In the genomic region with DNA sequence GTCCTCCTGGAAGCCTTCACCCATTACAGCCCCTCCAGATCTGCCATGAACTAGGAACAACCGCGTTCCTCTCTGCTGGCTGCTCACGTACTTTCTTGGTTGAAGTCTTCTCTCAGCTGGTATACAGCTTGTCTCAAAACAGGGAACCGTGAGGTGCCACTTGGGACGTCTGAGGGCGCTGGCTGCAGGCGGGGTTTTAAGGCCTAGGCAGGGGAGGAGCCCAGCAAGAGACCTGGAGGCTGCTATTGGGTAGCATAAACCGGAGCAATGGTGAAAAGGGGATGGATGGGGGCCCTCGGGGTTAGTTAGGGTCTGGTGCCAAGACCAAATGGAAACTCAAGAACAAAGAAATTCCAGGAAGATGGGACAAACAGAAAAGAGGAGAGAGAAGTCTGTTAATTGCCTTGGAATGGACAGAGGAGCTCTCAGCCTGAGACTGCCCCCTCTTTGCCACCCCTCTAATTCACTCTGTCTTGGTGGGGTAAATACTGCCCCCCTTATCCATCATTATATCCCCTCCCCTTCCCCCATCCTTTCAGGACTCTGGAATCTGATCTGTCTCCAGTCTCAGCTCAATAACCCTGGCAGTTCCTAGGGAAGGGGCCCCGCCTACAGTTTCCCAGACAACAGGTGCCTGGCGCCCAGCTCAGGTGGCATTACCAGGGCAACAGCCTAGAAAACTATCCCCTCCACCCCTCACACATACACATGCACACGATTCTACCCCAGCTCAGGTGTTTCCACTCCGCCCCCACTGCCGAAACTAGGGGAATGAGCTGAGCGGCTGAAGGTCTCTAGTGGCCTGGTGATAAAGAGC, we compare ENCODE assay signal across 12 mouse cellular contexts. TPM values are rescaled to one million over a fixed set of nuclear protein-coding genes. Genes with fewer than 3 reads are reported as not detected.
DNase-seq lines count a peak whose midpoint lies in the region; ATAC-seq and TF ChIP-seq lines count a peak whose summit lies in the region.
"Had no signal": no experiment of that assay in that cellular context is flagged by ENCODE, and none has a peak within 500 bp of the region (broad histone marks: within the 10 kb centered on the region; RNA-seq: fewer than 3 reads in every experiment).

A gene (minus strand): TSS at position 171 of the 817 bp plus-strand sequence.

- TF ChIP-seq CTCF in lung, postnatal 0 days (IDR thresholded peaks at IDR 0.05) = no peak

- ATAC-seq in lung, postnatal 0 days = 0 out of 2 replicates have a peak, but pooled peaks have one; percentile 25
- ATAC-seq in hindbrain, embryonic 16.5 days = 0 out of 2 replicates have a peak, but pooled peaks have one; percentile 51
- peak; percentile 56 for ATAC-seq in megakaryocyte progenitor cell, adult 5-6 weeks (replicated peaks; ENCODE audit: poor library complexity)

- no peak for DNase-seq in lung, postnatal 0 days (ENCODE audit: low spot score)
- DNase-seq in lung, postnatal 36 days = no peak
- DNase-seq in embryonic facial prominence, embryonic 10.5 days (ENCODE audit: low spot score) = peak; percentile 55
- no peak for DNase-seq in spleen, postnatal 14 days (ENCODE audit: low spot score in 2 of 2)
- DNase-seq in right cerebral cortex, postnatal 14 days = no peak
- no peak for DNase-seq in layer of hippocampus, adult 8-10 months (ENCODE audit: low spot score in 2 of 2)
- DNase-seq: layer of hippocampus, adult 9-11 months; thymus, postnatal 14 days had no signal

- no peak within 1 kb of the TSS for H3K27ac ChIP-seq in lung, postnatal 0 days (ENCODE audit: low read length)
- H3K27ac ChIP-seq in embryonic facial prominence, embryonic 10.5 days (replicated peaks) = peak within 1 kb of the TSS; percentile 63
- no peak within 1 kb of the TSS for H3K27ac ChIP-seq in hindbrain, embryonic 16.5 days (ENCODE audit: low read depth, low read length)
- H3K27ac ChIP-seq: heart, embryonic 13.5 days; macrophage had no signal

- WGBS in lung, postnatal 0 days = 20% methylated on average over 15 of the region's 15 CpGs
- 10% methylated on average over 15 of the region's 15 CpGs for WGBS in embryonic facial prominence, embryonic 10.5 days
- 15% methylated on average over 15 of the region's 15 CpGs for WGBS in hindbrain, embryonic 16.5 days

- H3K36me3 ChIP-seq in lung, postnatal 0 days (ENCODE audit: insufficient read depth, low read length) = no peaks in the 10 kb centered on the region
- no peaks in the 10 kb centered on the region for H3K36me3 ChIP-seq in embryonic facial prominence, embryonic 10.5 days (replicated peaks)
- H3K36me3 ChIP-seq in hindbrain, embryonic 16.5 days (ENCODE audit: control insufficient read depth, insufficient read depth, low read length) = no peaks in the 10 kb centered on the region
- H3K36me3 ChIP-seq: heart, embryonic 13.5 days had no signal

- TF ChIP-seq EP300 in lung, postnatal 0 days (IDR thresholded peaks at IDR 0.05) = no peak

- no peaks in the 10 kb centered on the region for H3K4me1 ChIP-seq in lung, postnatal 0 days (ENCODE audit: insufficient read depth, low read depth, low read length)
- peaks cover 44% of the 10 kb centered on the region for H3K4me1 ChIP-seq in embryonic facial prominence, embryonic 10.5 days
- H3K4me1 ChIP-seq in hindbrain, embryonic 16.5 days (ENCODE audit: control insufficient read depth, insufficient read depth, low read depth, low read length) = peaks cover 6% of the 10 kb centered on the region; the same call in 1 of the 2 replicates

- no peak within 1 kb of the TSS for H3K9ac ChIP-seq in lung, postnatal 0 days (replicated peaks; ENCODE audit: low read depth)
- H3K9ac ChIP-seq in hindbrain, embryonic 16.5 days (ENCODE audit: low read depth, low read length) = no peak within 1 kb of the TSS
- H3K9ac ChIP-seq: heart, embryonic 13.5 days had no signal

- no peaks in the 10 kb centered on the region for H3K9me3 ChIP-seq in lung, postnatal 0 days (ENCODE audit: low read length)
- no peaks in the 10 kb centered on the region for H3K9me3 ChIP-seq in embryonic facial prominence, embryonic 10.5 days
- H3K9me3 ChIP-seq in hindbrain, embryonic 16.5 days (ENCODE audit: control insufficient read depth, low read length) = no peaks in the 10 kb centered on the region
- H3K9me3 ChIP-seq: heart, embryonic 13.5 days had no signal

- no peak within 1 kb of the TSS for H3K4me2 ChIP-seq in lung, postnatal 0 days (replicated peaks; ENCODE audit: low read depth, low read length)
- no peak within 1 kb of the TSS for H3K4me2 ChIP-seq in hindbrain, embryonic 16.5 days (ENCODE audit: low read length)
- H3K4me2 ChIP-seq: heart, embryonic 13.5 days had no signal

- no peak within 1 kb of the TSS for H3K4me3 ChIP-seq in lung, postnatal 0 days (ENCODE audit: low read depth, low read length)
- peak within 1 kb of the TSS; percentile 51 for H3K4me3 ChIP-seq in embryonic facial prominence, embryonic 10.5 days
- H3K4me3 ChIP-seq in hindbrain, embryonic 16.5 days (ENCODE audit: low read length) = no peak within 1 kb of the TSS
- H3K4me3 ChIP-seq: heart, embryonic 13.5 days had no signal

- H3K27me3 ChIP-seq in lung, postnatal 0 days (replicated peaks; ENCODE audit: insufficient read depth, low read length) = peaks cover 14% of the 10 kb centered on the region; the same call in 1 of the 2 replicates
- peaks cover 66% of the 10 kb centered on the region for H3K27me3 ChIP-seq in embryonic facial prominence, embryonic 10.5 days (replicated peaks; ENCODE audit: low read depth, poor library complexity, severe bottlenecking)
- H3K27me3 ChIP-seq in hindbrain, embryonic 16.5 days (replicated peaks; ENCODE audit: control insufficient read depth, insufficient read depth, low read length) = peaks cover 45% of the 10 kb centered on the region

RNA-seq across cellular contexts. Expression of the gene that starts here (rescaled TPM):
- 0.44 and 0.76 TPM in 2 replicates for polyA plus RNA-seq in lung, postnatal 0 days (2015; fragmentation: Nextera tagmentation; extraction: Ambion mirVana)
- 10.5 and 13.5 TPM in 2 replicates for polyA plus RNA-seq in embryonic facial prominence, embryonic 10.5 days (2016; fragmentation: Nextera tagmentation; extraction: Ambion mirVana)
- 1.6 and 2.0 TPM in 2 replicates for polyA plus RNA-seq in hindbrain, embryonic 16.5 days (2015; fragmentation: Nextera tagmentation; extraction: Ambion mirVana)
- not detected in 2 replicates for total RNA-seq in megakaryocyte progenitor cell, adult 5-6 weeks (2015)
- total RNA-seq in megakaryocyte progenitor cell, adult 5-6 weeks (2017) = not detected in 2 replicates
- total RNA-seq in layer of hippocampus, adult 8-10 months (2022) = under 1 TPM in 1 of 4 experiments, not detected in 3; 0.68 TPM
- polyA plus RNA-seq: macrophage had no signal

Comparison
In these comparisons a context has a peak if more than half of its experiments do, and no peak if none do; other contexts are left out.
1. Peak in ATAC-seq in lung, postnatal 0 days; RNA of the gene not detected or under 1 TPM.
2. Peak in ATAC-seq in megakaryocyte progenitor cell, adult 5-6 weeks; RNA of the gene not detected or under 1 TPM.